Mouse (Mus musculus): ENCODE data around the gene Gm7361. TPM values are rescaled to one million over a fixed set of nuclear protein-coding genes. Genes with fewer than 3 reads are reported as not detected.
"Not testable (repeated sequence)": the region's sequence is repeated elsewhere in the genome, so short reads cannot be mapped to it uniquely, and the experiment has no call there.

Gene Gm7361
- not detected in 2 replicates for polyA plus RNA-seq (2016; fragmentation: Nextera tagmentation; extraction: Ambion mirVana)

GRCm38 (mm10) chr5:26257391-26257790 is at the start of gene Gm7361:
Gm7361 (plus strand) TSS chr5:26257691.
- WGBS = 75% methylated on average over 3 of the region's 3 CpGs
- H3K9me3 ChIP-seq; H3K27ac ChIP-seq; DNase-seq (ENCODE audit: low spot score); H3K4me3 ChIP-seq; H3K36me3 ChIP-seq; H3K4me1 ChIP-seq; H3K27me3 ChIP-seq (ENCODE audit: insufficient read depth, poor library complexity, severe bottlenecking): not testable (repeated sequence)

- 79% methylated on average over 4 of the region's 4 CpGs for WGBS
- no peaks in the 10 kb centered on the region for H3K27me3 ChIP-seq (ENCODE audit: insufficient read depth, poor library complexity, severe bottlenecking)
- H3K27ac ChIP-seq = no peak overlapping the region
- no peaks in the 10 kb centered on the region for H3K9me3 ChIP-seq
- H3K4me3 ChIP-seq = no peak overlapping the region
- DNase-seq (ENCODE audit: low spot score) = no peak
- H3K36me3 ChIP-seq = no peaks in the 10 kb centered on the region
- no peaks in the 10 kb centered on the region for H3K4me1 ChIP-seq
These were observed 46.5 kb upstream of the Gm7361 start for GRCm38 (mm10) chr5:26211030-26211429.

GRCm38 (mm10) chr5:26222076-26222475 is 35.4 kb upstream of the Gm7361 start:
- no peaks in the 10 kb centered on the region for H3K9me3 ChIP-seq
- H3K36me3 ChIP-seq = no peaks in the 10 kb centered on the region
- no peaks in the 10 kb centered on the region for H3K27me3 ChIP-seq (ENCODE audit: insufficient read depth, poor library complexity, severe bottlenecking)
- H3K4me1 ChIP-seq = no peaks in the 10 kb centered on the region
- no peak for DNase-seq (ENCODE audit: low spot score)
- 76% methylated on average over 1 of the region's 1 CpGs for WGBS
- H3K27ac ChIP-seq = no peak overlapping the region
- H3K4me3 ChIP-seq = no peak overlapping the region

GRCm38 (mm10) chr5:26266656-26267055 is 9.2 kb downstream of the Gm7361 start:
- H3K36me3 ChIP-seq; DNase-seq (ENCODE audit: low spot score); H3K4me3 ChIP-seq; H3K4me1 ChIP-seq; H3K27me3 ChIP-seq (ENCODE audit: insufficient read depth, poor library complexity, severe bottlenecking); H3K27ac ChIP-seq; H3K9me3 ChIP-seq: not testable (repeated sequence)
- WGBS = 66% methylated on average over 3 of the region's 3 CpGs

- Histone ChIP-seq H3K27ac (no peak overlapping the region), H3K4me1 (no peaks in the 10 kb centered on the region), H3K27me3 (ENCODE audit: insufficient read depth, poor library complexity, severe bottlenecking) (no peaks in the 10 kb centered on the region), H3K4me3 (no peak overlapping the region), H3K9me3 (no peaks in the 10 kb centered on the region), H3K36me3 (no peaks in the 10 kb centered on the region)
- DNase-seq (ENCODE audit: low spot score) = no peak
- 52% methylated on average over 5 of the region's 5 CpGs for WGBS
These were observed 22.9 kb downstream of the Gm7361 start for GRCm38 (mm10) chr5:26280361-26280760.

- 90% methylated on average over 1 of the region's 1 CpGs for WGBS
- H3K4me3 ChIP-seq = no peak overlapping the region
- H3K4me1 ChIP-seq = no peaks in the 10 kb centered on the region
- no peaks in the 10 kb centered on the region for H3K9me3 ChIP-seq
- H3K27ac ChIP-seq = no peak overlapping the region
- no peak for DNase-seq (ENCODE audit: low spot score)
- H3K36me3 ChIP-seq = no peaks in the 10 kb centered on the region
- H3K27me3 ChIP-seq (ENCODE audit: insufficient read depth, poor library complexity, severe bottlenecking) = no peaks in the 10 kb centered on the region
These were observed 24.2 kb downstream of the Gm7361 start for GRCm38 (mm10) chr5:26281717-26282116.

- Histone ChIP-seq H3K4me3 (no peak overlapping the region), H3K27ac (no peak overlapping the region), H3K27me3 (ENCODE audit: insufficient read depth, poor library complexity, severe bottlenecking) (no peaks in the 10 kb centered on the region), H3K9me3 (no peaks in the 10 kb centered on the region), H3K4me1 (no peaks in the 10 kb centered on the region), H3K36me3 (no peaks in the 10 kb centered on the region)
- 4% methylated on average over 4 of the region's 4 CpGs for WGBS
- no peak for DNase-seq (ENCODE audit: low spot score)
These were observed 24.8 kb downstream of the Gm7361 start for GRCm38 (mm10) chr5:26282282-26282681.

- Histone ChIP-seq H3K36me3 (no peaks in the 10 kb centered on the region), H3K4me3 (no peak overlapping the region), H3K27me3 (ENCODE audit: insufficient read depth, poor library complexity, severe bottlenecking) (no peaks in the 10 kb centered on the region), H3K9me3 (no peaks in the 10 kb centered on the region), H3K4me1 (no peaks in the 10 kb centered on the region), H3K27ac (no peak overlapping the region)
- WGBS = 80% methylated on average over 1 of the region's 1 CpGs
- no peak for DNase-seq (ENCODE audit: low spot score)
These were observed 25.9 kb downstream of the Gm7361 start for GRCm38 (mm10) chr5:26283399-26283798.

- DNase-seq (ENCODE audit: low spot score) = peak; percentile 69
- Histone ChIP-seq H3K36me3 (no peaks in the 10 kb centered on the region), H3K27me3 (ENCODE audit: insufficient read depth, poor library complexity, severe bottlenecking) (no peaks in the 10 kb centered on the region), H3K9me3 (no peaks in the 10 kb centered on the region), H3K4me3 (no peak overlapping the region), H3K4me1 (no peaks in the 10 kb centered on the region), H3K27ac (no peak overlapping the region)
- 68% methylated on average over 1 of the region's 1 CpGs for WGBS
These were observed 34.1 kb downstream of the Gm7361 start for GRCm38 (mm10) chr5:26291621-26292020.

- Histone ChIP-seq H3K4me3 (no peak overlapping the region), H3K27me3 (ENCODE audit: insufficient read depth, poor library complexity, severe bottlenecking) (no peaks in the 10 kb centered on the region), H3K4me1 (no peaks in the 10 kb centered on the region), H3K36me3 (no peaks in the 10 kb centered on the region), H3K9me3 (no peaks in the 10 kb centered on the region), H3K27ac (no peak overlapping the region)
- peak; percentile 39 for DNase-seq (ENCODE audit: low spot score)
- 61% methylated on average over 1 of the region's 1 CpGs for WGBS
These were observed 35.8 kb downstream of the Gm7361 start for GRCm38 (mm10) chr5:26293258-26293657.

Other genes with a start within 250 kb of the Gm7361 start
- gene Gm5862, start 234.8 kb upstream of the Gm7361 start, polyA plus RNA-seq (2016; fragmentation: Nextera tagmentation; extraction: Ambion mirVana) = 0.14 TPM in 1 of 2 replicates, not detected in the other
- gene Speer4a, start 218.1 kb upstream of the Gm7361 start, polyA plus RNA-seq (2016; fragmentation: Nextera tagmentation; extraction: Ambion mirVana) = 0.05 and 0.26 TPM in 2 replicates
- not detected in 2 replicates for gene Gm7347, start 199.1 kb upstream of the Gm7361 start, polyA plus RNA-seq (2016; fragmentation: Nextera tagmentation; extraction: Ambion mirVana)
- not detected in 2 replicates for gene Gm10471, start 168.4 kb upstream of the Gm7361 start, polyA plus RNA-seq (2016; fragmentation: Nextera tagmentation; extraction: Ambion mirVana)
- gene 5031410I06Rik, start 152.3 kb upstream of the Gm7361 start, polyA plus RNA-seq (2016; fragmentation: Nextera tagmentation; extraction: Ambion mirVana) = 0.33 TPM in 1 of 2 replicates, not detected in the other
- not detected in 2 replicates for gene Gm10220, start 136.3 kb upstream of the Gm7361 start, polyA plus RNA-seq (2016; fragmentation: Nextera tagmentation; extraction: Ambion mirVana)